Mouse (Mus musculus): ENCODE measurements around the gene Gm6760. TPM values are rescaled to one million over a fixed set of nuclear protein-coding genes. Genes with fewer than 3 reads are reported as not detected.
A peak's percentile ranks its signal among the peaks of the same experiment; 100 is the strongest.

Gm6760 gene
- not detected in 2 replicates for polyA plus RNA-seq (2015; fragmentation: Nextera tagmentation; extraction: Ambion mirVana)

GRCm38 (mm10) chrX:64152098-64152497 lies at the start of gene Gm6760:
Gm6760 (minus strand) TSS chrX:64152198.
- Histone ChIP-seq H3K27ac (replicated peaks) (no peak within 1 kb of the TSS), H3K27me3 (replicated peaks) (no peaks in the 10 kb centered on the region), H3K4me3 (no peak within 1 kb of the TSS), H3K36me3 (no peaks in the 10 kb centered on the region), H3K4me2 (no peak within 1 kb of the TSS), H3K9me3 (no peaks in the 10 kb centered on the region), H3K9ac (no peak within 1 kb of the TSS), H3K4me1 (no peaks in the 10 kb centered on the region)
- ATAC-seq (ENCODE audit: extremely low read depth, insufficient number of reproducible peaks, low FRiP score, low TSS enrichment), result no peak
- WGBS, result 71% methylated on average over 2 of the region's 2 CpGs

GRCm38 (mm10) chrX:64181246-64181645 lies 29.2 kb upstream of the Gm6760 start:
- H3K36me3 ChIP-seq, result no peaks in the 10 kb centered on the region
- no peak for ATAC-seq (ENCODE audit: extremely low read depth, insufficient number of reproducible peaks, low FRiP score, low TSS enrichment)
- peak overlapping the region; percentile 78 for H3K27ac ChIP-seq (replicated peaks)
- no peaks in the 10 kb centered on the region for H3K27me3 ChIP-seq (replicated peaks)
- no peak overlapping the region for H3K9ac ChIP-seq
- H3K9me3 ChIP-seq, result no peaks in the 10 kb centered on the region
- no peak overlapping the region for H3K4me2 ChIP-seq
- no peaks in the 10 kb centered on the region for H3K4me1 ChIP-seq
- H3K4me3 ChIP-seq, result no peak overlapping the region

- Histone ChIP-seq H3K4me3 (no peak within 1 kb of the TSS), H3K9ac (no peak within 1 kb of the TSS), H3K27ac (replicated peaks) (no peak within 1 kb of the TSS), H3K4me2 (no peak within 1 kb of the TSS), H3K9me3 (no peaks in the 10 kb centered on the region), H3K36me3 (no peaks in the 10 kb centered on the region), H3K27me3 (replicated peaks) (no peaks in the 10 kb centered on the region), H3K4me1 (no peaks in the 10 kb centered on the region)
- 84% methylated on average over 11 of the region's 11 CpGs for WGBS
- no peak for ATAC-seq (ENCODE audit: extremely low read depth, insufficient number of reproducible peaks, low FRiP score, low TSS enrichment)
These were observed 21.2 kb upstream of the Gm6760 start, which contains the start of gene 3830417A13Rik for GRCm38 (mm10) chrX:64173248-64173647. 3830417A13Rik (plus strand) TSS chrX:64173548.

Other genes starting within 250 kb of the Gm6760 start
- 0.09 TPM in 1 of 2 replicates, not detected in the other for gene 3830417A13Rik, start 21.4 kb upstream of the Gm6760 start, polyA plus RNA-seq (2015; fragmentation: Nextera tagmentation; extraction: Ambion mirVana)
- 9.9 and 11.1 TPM in 2 replicates for gene Slitrk4, start 124.8 kb upstream of the Gm6760 start, polyA plus RNA-seq (2015; fragmentation: Nextera tagmentation; extraction: Ambion mirVana)